Comparison of ENCODE assay signal across 8 mouse cellular contexts in the genomic region with DNA sequence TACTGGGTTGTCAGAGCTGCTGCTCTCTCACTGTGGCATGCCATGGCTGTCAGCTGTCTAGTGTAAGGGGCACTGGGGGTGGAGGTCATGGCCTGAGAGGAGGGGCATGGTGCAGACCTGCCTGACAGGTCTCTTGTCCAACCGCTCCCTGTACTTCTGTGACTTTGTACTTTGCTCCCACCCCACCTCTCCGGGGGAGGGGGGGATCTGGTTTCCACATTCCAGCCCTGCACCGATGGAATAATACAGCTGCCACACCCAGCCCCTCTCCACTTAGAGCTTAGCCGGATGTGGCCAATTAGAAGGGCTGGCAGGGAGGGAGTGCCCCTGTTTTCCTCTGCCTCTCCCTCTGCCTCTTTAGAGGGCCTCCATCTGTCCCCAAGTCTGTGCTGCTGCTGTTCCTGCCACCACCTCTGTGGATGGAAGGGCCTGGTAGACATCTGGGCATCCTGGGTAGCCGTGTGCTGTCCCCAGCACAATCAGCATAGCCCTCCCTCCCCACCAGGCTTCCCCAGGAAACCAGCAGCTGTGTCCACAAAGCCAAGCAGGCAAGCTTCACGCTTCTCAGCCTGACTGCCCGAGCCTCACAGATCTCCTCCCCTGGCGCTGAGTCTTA. TPM values are rescaled to one million over a fixed set of nuclear protein-coding genes. Genes with fewer than 3 reads are reported as not detected.
A peak's percentile ranks its signal among the peaks of the same experiment; 100 is the strongest.
DNase-seq lines count a peak whose midpoint lies in the region; ATAC-seq lines count a peak whose summit lies in the region.

No protein-coding gene starts in this region.

- intact Hi-C loops in left cerebral cortex, postnatal 4 days (cut with DNase I): no loop called here

- no peak for ATAC-seq in neural tube, embryonic 11.5 days (ENCODE audit: insufficient read depth, low FRiP score, low TSS enrichment)
- ATAC-seq in activated CD4-positive, CD25-positive, alpha-beta regulatory T cell, adult 4 months: no peak

- peak overlapping the region; percentile 6; the same call in 1 of the 2 replicates for H3K9ac ChIP-seq in neural tube, embryonic 11.5 days (ENCODE audit: low read length)

- no peaks in the 10 kb centered on the region for H3K9me3 ChIP-seq in limb, embryonic 10.5 days (replicated peaks)
- H3K9me3 ChIP-seq in neural tube, embryonic 11.5 days (ENCODE audit: control insufficient read depth, low read length): no peaks in the 10 kb centered on the region

- H3K4me1 ChIP-seq in limb, embryonic 10.5 days: peaks cover 27% of the 10 kb centered on the region
- no peaks in the 10 kb centered on the region; the same call in 1 of the 2 replicates for H3K4me1 ChIP-seq in neural tube, embryonic 11.5 days (ENCODE audit: control insufficient read depth, insufficient read depth, low read length)

- peak; percentile 17 for DNase-seq in left cerebral cortex, postnatal 4 days
- no peak for DNase-seq in left cerebral cortex, adult 11 months (ENCODE audit: low spot score)
- peak; percentile 56 for DNase-seq in forelimb bud, embryonic 11.5 days (ENCODE audit: low read depth, low spot score)
- DNase-seq in limb, embryonic 10.5 days (ENCODE audit: low spot score): peak; percentile 65
- DNase-seq in neural tube, embryonic 11.5 days (ENCODE audit: low spot score): peak; percentile 49
- no peak for DNase-seq in layer of hippocampus, adult 11-12 months (ENCODE audit: low spot score)
- no peak for DNase-seq in gastrocnemius, postnatal 10 days

- H3K27ac ChIP-seq in limb, embryonic 10.5 days: peak overlapping the region; percentile 81
- peak overlapping the region; percentile 21; the same call in 1 of the 2 replicates for H3K27ac ChIP-seq in neural tube, embryonic 11.5 days (ENCODE audit: low read depth, low read length)

- H3K4me3 ChIP-seq in limb, embryonic 10.5 days: peak overlapping the region; percentile 23
- no peak overlapping the region for H3K4me3 ChIP-seq in neural tube, embryonic 11.5 days (ENCODE audit: low read depth, low read length)

- 36% methylated on average over 8 of the region's 8 CpGs for WGBS in limb, embryonic 10.5 days
- WGBS in neural tube, embryonic 11.5 days: 46% methylated on average over 8 of the region's 8 CpGs

- H3K36me3 ChIP-seq in limb, embryonic 10.5 days: peaks cover 89% of the 10 kb centered on the region
- peaks cover 35% of the 10 kb centered on the region for H3K36me3 ChIP-seq in neural tube, embryonic 11.5 days (ENCODE audit: control insufficient read depth, insufficient read depth, low read length)

- no peaks in the 10 kb centered on the region for H3K27me3 ChIP-seq in limb, embryonic 10.5 days (ENCODE audit: low read depth, poor library complexity, severe bottlenecking)
- H3K27me3 ChIP-seq in neural tube, embryonic 11.5 days (ENCODE audit: control insufficient read depth, insufficient read depth, low read length): no peaks in the 10 kb centered on the region

- H3K4me2 ChIP-seq in neural tube, embryonic 11.5 days (ENCODE audit: low read depth): no peak overlapping the region

RNA-seq across cellular contexts. Expression of gene Mgat3, which starts 14.1 kb away (rescaled TPM):
- total RNA-seq in left cerebral cortex, postnatal 4 days (2021): 10 to 100 TPM; 80.4 to 83.1 TPM
- polyA plus RNA-seq in limb, embryonic 10.5 days (2016; fragmentation: Nextera tagmentation; extraction: Ambion mirVana): 4.0 and 5.3 TPM in 2 replicates
- polyA plus RNA-seq in neural tube, embryonic 11.5 days (2014; fragmentation: Nextera tagmentation; extraction: Ambion mirVana): 11.6 and 12.3 TPM in 2 replicates
- total RNA-seq in gastrocnemius, postnatal 10 days (2021): 1 to 10 TPM; 2.8 to 3.1 TPM
- under 1 TPM in 1 of 2 experiments, not detected in 1; 0.13 TPM for polyA plus RNA-seq in activated CD4-positive, CD25-positive, alpha-beta regulatory T cell, adult 4 months (2017; shearing (Covaris generic))

RNA-seq across cellular contexts. Expression of gene Tab1, which starts 26.5 kb away (rescaled TPM):
- total RNA-seq in left cerebral cortex, postnatal 4 days (2021): 10 to 100 TPM; 27.7 to 36.2 TPM
- 41.8 and 52.4 TPM in 2 replicates for polyA plus RNA-seq in limb, embryonic 10.5 days (2016; fragmentation: Nextera tagmentation; extraction: Ambion mirVana)
- polyA plus RNA-seq in neural tube, embryonic 11.5 days (2014; fragmentation: Nextera tagmentation; extraction: Ambion mirVana): 35.7 and 36.0 TPM in 2 replicates
- 10 to 100 TPM; 17.1 to 20.6 TPM for total RNA-seq in gastrocnemius, postnatal 10 days (2021)
- 10 to 100 TPM; 10.7 to 14.5 TPM for polyA plus RNA-seq in activated CD4-positive, CD25-positive, alpha-beta regulatory T cell, adult 4 months (2017; shearing (Covaris generic))

Comparison
In these comparisons a context has a peak if more than half of its experiments do, and no peak if none do; other contexts are left out.
1. DNase-seq: peak in left cerebral cortex, postnatal 4 days (single experiment), forelimb bud, embryonic 11.5 days (single experiment), limb, embryonic 10.5 days (single experiment) and neural tube, embryonic 11.5 days (single experiment); none in left cerebral cortex, adult 11 months (single experiment), layer of hippocampus, adult 11-12 months (single experiment) and gastrocnemius, postnatal 10 days (single experiment).